Mouse (Mus musculus) retina, adult 2 months (tissue): Measurements from ENCODE around the gene Rassf4.

Experiments
- DNase-seq: peaks from one replicate; pipeline ENCODE4 v3.0.0-alpha.2; 2012; ENCODE audit warnings: low read depth, low spot score

Gene Rassf4

DNA sequence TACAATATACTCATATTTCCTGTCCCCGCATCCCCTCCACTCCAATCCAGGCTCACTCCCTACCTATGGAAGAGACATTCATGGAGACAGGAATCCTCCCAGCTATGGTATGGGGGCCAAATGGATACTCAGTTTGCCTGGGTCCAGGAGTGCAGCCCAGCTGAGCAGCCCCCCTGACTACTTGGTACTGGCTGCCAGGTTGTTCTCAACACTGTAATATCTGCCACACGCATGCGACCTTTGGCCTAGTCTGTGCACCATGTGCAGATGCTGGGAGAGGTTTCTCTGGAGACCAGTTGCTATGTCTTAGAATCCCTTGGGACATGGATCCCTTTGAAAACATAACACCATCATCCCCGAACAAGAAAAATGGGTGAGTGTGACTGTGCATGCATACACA is 2.0 kb downstream of the Rassf4 start:
- DNase-seq: no peak

DNA sequence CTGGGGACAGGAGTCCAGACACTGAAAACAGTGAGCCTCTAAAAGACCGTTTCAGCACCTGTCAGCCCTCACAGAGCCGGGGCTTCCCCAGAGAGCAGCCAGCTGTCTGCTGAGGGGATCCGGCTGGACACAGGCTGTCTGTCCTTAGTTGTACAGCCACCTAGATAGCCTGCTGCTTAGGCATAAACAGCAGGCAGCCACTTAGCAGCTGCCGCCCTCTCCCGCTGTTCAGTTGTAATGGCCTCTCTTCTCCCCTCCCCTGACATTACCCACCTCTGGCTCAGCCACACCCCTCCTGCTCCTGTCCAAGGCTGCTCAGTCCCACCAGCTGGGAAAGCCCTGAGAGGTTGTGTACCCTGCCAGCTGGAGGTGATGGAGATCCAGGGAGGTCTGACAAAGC is 2.7 kb downstream of the Rassf4 start:
- no peak for DNase-seq

DNA sequence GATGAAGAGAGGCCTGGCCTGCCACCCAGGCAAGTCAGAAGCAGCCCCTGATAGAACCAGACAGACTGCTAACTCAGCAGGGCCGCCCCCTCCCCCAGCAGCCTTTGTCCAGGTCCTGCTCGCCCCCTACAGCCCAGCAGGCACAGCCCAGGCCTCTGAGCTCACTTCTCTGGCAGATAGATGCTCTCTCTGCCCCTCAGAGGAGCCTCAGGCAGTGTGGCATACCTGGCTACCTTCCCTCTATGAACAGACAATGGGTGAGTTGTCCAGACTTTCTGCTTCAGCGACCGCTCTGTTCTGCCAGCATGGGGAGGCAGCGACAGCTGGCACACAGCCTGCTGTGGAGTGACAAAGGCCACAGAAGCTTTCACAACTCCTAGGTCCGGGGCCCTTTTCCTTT is 3.6 kb downstream of the Rassf4 start:
- no peak for DNase-seq

- no peak for DNase-seq
Observed at GRCm38 (mm10) chr6:116668682-116669470, 4.9 kb downstream of the Rassf4 start.

DNA sequence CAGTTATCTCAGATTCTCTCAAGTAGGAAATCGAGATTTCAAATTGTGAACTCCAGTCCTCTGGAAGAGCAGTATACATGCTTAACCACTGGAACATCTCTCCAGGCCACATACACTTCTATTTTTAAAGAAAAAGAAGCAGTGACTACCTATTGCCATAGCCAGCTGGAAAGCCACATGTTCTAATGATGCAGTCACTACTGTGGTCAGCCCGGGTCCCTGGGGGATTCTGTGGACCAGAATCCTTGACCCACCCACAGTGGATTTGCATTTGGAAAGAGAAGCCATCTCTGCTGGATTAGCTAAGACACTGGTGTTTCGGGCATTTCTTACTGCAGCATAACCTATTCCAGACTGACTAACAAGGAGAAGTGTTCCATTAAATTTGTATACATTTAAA is 6.4 kb downstream of the Rassf4 start:
- no peak for DNase-seq

- no peak for DNase-seq
Observed at GRCm38 (mm10) chr6:116666892-116667291, 6.9 kb downstream of the Rassf4 start.

GRCm38 (mm10) chr6:116666085-116666750 is 7.5 kb downstream of the Rassf4 start:
- DNase-seq: no peak

- no peak for DNase-seq
Observed at GRCm38 (mm10) chr6:116664830-116665229, 8.9 kb downstream of the Rassf4 start.

DNA sequence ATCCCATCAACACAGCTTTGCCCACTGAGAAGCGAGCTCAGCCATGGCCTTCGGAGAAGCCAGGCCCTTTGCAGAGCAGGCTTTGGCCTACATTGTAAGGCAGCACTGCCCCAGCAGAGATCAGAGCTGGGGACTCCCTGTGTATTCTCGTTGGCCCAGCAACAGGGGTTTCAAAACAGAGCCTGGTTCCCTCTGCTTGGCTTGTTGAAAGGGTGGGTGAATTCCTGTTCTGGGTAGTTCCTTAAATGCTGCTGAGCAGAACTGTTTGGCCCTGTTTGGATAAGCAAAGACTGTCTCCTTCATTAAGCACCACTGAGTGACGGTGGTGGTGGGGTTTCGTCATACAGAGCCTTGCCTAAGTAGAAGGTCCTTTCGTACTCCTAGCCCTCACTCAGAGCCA is 9.7 kb downstream of the Rassf4 start:
- DNase-seq: no peak

DNA sequence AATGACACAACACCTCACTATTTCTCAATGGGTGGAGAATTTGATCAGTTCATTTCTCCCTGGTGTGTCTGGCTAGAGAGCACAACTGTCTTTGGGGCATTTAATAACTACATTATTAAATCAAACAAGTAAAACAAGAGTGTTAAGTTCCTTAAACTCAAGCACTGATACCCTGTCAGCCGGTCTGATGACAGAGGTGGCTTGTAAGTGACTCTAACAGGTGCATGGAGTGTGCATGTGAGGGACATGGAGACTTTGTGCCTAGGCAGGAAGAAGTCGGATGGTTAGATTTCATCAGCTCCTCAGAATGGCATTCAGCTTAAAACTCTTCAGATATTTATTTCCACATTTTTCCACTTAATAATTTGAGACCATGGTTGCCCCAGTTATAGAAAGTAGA is 10.4 kb downstream of the Rassf4 start:
- no peak for DNase-seq

DNA sequence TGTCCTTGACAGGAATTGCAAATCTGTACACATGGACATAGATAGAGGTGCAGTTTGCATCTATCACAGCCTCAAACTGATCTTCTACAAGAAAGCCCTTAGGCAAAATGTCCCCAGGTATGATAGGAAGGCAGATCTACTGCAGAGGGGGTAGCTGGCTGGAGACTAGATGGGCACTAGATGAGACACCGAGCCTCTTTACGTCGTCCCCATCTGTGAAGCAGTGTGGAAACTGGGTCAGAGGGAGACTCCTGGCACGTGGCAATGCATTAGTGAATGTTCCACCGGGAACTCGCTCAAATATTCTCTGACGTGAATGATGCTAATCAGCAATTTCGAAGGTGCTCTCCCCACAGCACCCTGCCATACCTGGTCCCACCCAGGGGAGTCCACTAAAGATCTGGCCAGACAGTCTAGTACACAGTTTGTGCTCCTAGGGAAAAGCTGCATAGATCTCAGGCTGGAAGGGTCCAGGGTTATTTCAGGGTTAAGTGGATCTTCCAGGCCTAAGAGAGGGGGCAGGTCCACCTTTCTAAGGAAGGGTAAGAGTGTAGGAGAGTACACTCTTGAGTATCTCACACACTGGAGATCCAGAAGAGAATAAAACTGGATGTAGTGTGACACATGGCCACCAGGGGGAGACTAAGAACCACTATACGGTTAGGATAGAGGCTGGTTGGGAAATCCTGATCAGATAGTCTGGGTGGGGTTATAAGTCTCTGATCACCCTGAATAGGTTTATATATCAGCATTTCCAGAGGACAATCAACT is 19.9 kb downstream of the Rassf4 start:
- DNase-seq: no peak

DNA sequence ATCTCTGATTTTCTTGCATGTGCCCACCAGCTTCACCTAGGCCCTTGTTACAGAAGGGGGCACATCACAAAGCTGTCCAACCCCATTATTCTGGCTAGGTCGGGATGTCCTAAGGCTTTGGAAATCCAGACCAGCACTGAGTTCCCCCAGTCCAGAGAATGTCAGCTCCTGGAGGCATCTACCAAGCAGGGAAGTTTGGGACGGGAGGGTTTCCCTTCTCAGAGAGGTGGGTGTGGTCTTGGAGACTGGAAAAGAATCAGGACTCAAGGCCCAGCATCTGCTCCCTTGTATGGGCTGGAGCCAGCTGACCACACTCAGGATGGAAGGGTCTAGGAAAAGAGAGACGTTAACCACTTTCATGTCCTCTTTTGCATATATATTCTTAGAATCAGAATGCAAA is 20.6 kb downstream of the Rassf4 start:
- no peak for DNase-seq

- DNase-seq: no peak
Observed at GRCm38 (mm10) chr6:116651437-116652118, 22.2 kb downstream of the Rassf4 start.

GRCm38 (mm10) chr6:116650406-116650805 is 23.3 kb downstream of the Rassf4 start, which contains the start of gene Depp1:
TSS of gene Depp1 (plus strand) at chr6:116650609.
- DNase-seq: no peak

- no peak for DNase-seq
Observed at GRCm38 (mm10) chr6:116649811-116650210, 23.9 kb downstream of the Rassf4 start.

- DNase-seq: no peak
Observed at GRCm38 (mm10) chr6:116647763-116648162, 26.0 kb downstream of the Rassf4 start.

DNA sequence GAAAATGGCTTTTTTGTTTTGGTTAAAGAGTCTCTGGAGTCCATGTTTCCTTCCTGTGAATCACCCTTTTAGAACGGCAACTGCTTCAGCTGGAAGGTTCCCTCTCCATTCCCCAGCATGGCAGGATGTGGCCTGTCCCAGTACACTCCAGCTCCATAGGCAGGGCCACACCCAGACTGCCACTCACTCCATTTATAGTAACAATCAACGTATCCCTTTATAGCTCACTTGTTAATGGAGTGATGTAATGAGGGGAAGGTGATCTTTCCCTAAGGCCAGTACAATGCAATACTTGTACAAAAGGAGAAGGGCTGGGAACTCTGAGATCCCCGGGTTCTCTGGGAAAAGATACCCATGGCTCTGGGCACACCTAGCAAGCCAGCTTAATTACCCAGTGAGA is 29.4 kb downstream of the Rassf4 start:
- DNase-seq: no peak

DNA sequence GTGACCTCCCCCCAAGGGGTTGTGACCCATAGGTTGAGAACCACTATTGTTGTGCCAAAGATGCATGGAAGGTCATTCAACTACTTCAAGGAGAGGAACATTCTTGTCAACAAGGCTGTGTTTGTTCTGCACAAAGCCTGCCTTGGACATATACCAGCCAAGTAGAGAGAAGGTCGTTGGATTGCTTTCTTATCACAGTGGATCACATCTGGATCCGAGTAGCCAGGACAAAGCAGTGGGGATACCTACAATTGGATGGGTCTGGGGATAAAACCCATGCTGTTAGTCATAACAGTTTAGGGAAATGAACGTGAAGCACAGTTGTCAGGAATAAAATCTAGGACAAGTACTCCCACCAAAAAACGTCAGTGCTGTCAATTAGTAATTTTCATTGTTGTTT is 29.9 kb downstream of the Rassf4 start:
- no peak for DNase-seq

- DNase-seq: no peak
Observed at GRCm38 (mm10) chr6:116642942-116643341, 30.8 kb downstream of the Rassf4 start.

GRCm38 (mm10) chr6:116639663-116640062 is 34.1 kb downstream of the Rassf4 start:
- DNase-seq: no peak

DNA sequence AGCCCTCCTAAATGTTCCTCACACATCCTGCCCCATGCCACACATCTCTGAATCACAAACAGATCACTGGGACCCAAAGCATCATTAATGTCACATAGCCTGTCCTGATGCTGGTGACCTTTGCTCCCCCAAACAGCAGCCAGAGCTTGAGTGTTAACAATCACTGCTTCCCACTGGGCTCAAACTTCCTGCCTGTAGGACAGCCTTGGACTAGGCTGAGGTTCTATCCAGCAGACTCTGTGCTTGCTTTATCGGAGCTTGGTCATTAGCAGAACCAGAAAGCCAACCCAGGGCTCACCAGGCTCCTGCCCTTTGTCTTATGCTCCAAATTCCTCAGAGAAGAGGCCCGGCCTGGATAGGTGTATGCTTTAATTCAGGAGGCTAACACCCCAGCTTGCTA is 34.9 kb downstream of the Rassf4 start:
- DNase-seq: no peak

DNA sequence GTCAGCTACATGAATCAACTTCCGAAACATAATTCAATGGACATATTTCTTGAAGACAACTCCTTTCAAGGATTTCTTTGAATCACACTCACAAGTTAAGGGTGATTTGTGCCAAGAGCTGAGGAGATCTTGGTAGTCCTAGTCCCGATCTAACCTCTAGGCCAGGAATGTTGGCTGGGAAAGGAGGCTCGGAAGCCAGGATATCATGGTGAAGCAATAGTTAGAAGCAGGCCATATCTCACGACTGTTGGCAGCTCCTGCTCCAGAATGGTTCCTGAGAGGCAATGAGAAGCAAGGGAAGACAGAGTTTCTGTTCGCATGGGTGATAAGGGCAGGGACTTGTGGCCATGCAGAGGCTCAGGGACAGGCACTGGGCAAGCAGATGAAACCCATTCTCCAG is 36.3 kb downstream of the Rassf4 start:
- no peak for DNase-seq
